Mouse (Mus musculus): ENCODE results near the gene Card11. TPM values are rescaled to one million over a fixed set of nuclear protein-coding genes. Genes with fewer than 3 reads are reported as not detected.

The Card11 gene
- 0.22 TPM in 1 of 2 replicates, not detected in the other for polyA plus RNA-seq (2014; fragmentation: Nextera tagmentation; extraction: Ambion mirVana)

- Histone ChIP-seq H3K4me3 (ENCODE audit: low read depth, low read length) (no peak within 1 kb of the TSS), H3K36me3 (ENCODE audit: control insufficient read depth, insufficient read depth, low read length) (no peaks in the 10 kb centered on the region), H3K27ac (ENCODE audit: low read depth, low read length) (no peak within 1 kb of the TSS), H3K27me3 (ENCODE audit: control insufficient read depth, insufficient read depth, low read length) (no peaks in the 10 kb centered on the region), H3K4me2 (no peak within 1 kb of the TSS), H3K9me3 (ENCODE audit: control insufficient read depth, low read length) (no peaks in the 10 kb centered on the region), H3K4me1 (ENCODE audit: control insufficient read depth, insufficient read depth, low read length) (no peaks in the 10 kb centered on the region), H3K9ac (ENCODE audit: low read length) (no peak within 1 kb of the TSS)
- ATAC-seq (ENCODE audit: low FRiP score) (no peak), DNase-seq (ENCODE audit: low spot score, missing footprints) (no peak)
- WGBS = 82% methylated on average over 10 of the region's 10 CpGs
These were observed at the start of gene Card11 for GRCm38 (mm10) chr5:141000349-141000748. Gene Card11 (minus strand): TSS chr5:141000582.

GRCm38 (mm10) chr5:141047651-141048218 lies 47.4 kb upstream of the Card11 start:
- no peak for ATAC-seq (ENCODE audit: low FRiP score)
- H3K27ac ChIP-seq (ENCODE audit: low read depth, low read length) = no peak overlapping the region

GRCm38 (mm10) chr5:141044976-141045375 lies 44.6 kb upstream of the Card11 start:
- no peaks in the 10 kb centered on the region for H3K27me3 ChIP-seq (ENCODE audit: control insufficient read depth, insufficient read depth, low read length)
- DNase-seq (ENCODE audit: low spot score, missing footprints) (no peak), ATAC-seq (ENCODE audit: low FRiP score) (no peak)
- H3K9me3 ChIP-seq (ENCODE audit: control insufficient read depth, low read length) = no peaks in the 10 kb centered on the region
- no peak overlapping the region for H3K4me2 ChIP-seq
- 76% methylated on average over 9 of the region's 9 CpGs for WGBS
- H3K4me1 ChIP-seq (ENCODE audit: control insufficient read depth, insufficient read depth, low read length) = no peaks in the 10 kb centered on the region
- H3K27ac ChIP-seq (ENCODE audit: low read depth, low read length) = no peak overlapping the region
- H3K4me3 ChIP-seq (ENCODE audit: low read depth, low read length) = no peak overlapping the region
- no peaks in the 10 kb centered on the region for H3K36me3 ChIP-seq (ENCODE audit: control insufficient read depth, insufficient read depth, low read length)
- H3K9ac ChIP-seq (ENCODE audit: low read length) = no peak overlapping the region

More at GRCm38 (mm10) chr5:141047651-141048218, 47.4 kb upstream of the Card11 start:
- Histone ChIP-seq H3K4me2 (no peak overlapping the region), H3K9me3 (ENCODE audit: control insufficient read depth, low read length) (peaks cover 5% of the 10 kb centered on the region; the same call in 1 of the 2 replicates), H3K4me1 (ENCODE audit: control insufficient read depth, insufficient read depth, low read length) (no peaks in the 10 kb centered on the region), H3K36me3 (ENCODE audit: control insufficient read depth, insufficient read depth, low read length) (no peaks in the 10 kb centered on the region), H3K9ac (ENCODE audit: low read length) (no peak overlapping the region), H3K27me3 (ENCODE audit: control insufficient read depth, insufficient read depth, low read length) (no peaks in the 10 kb centered on the region), H3K4me3 (ENCODE audit: low read depth, low read length) (no peak overlapping the region)
- WGBS = 85% methylated on average over 13 of the region's 13 CpGs
- no peak for DNase-seq (ENCODE audit: low spot score, missing footprints)

- H3K36me3 ChIP-seq (ENCODE audit: control insufficient read depth, insufficient read depth, low read length) = no peaks in the 10 kb centered on the region
- no peak overlapping the region for H3K27ac ChIP-seq (ENCODE audit: low read depth, low read length)
- 72% methylated on average over 19 of the region's 19 CpGs for WGBS
- no peak overlapping the region for H3K9ac ChIP-seq (ENCODE audit: low read length)
- H3K4me1 ChIP-seq (ENCODE audit: control insufficient read depth, insufficient read depth, low read length) = no peaks in the 10 kb centered on the region
- H3K9me3 ChIP-seq (ENCODE audit: control insufficient read depth, low read length) = no peaks in the 10 kb centered on the region
- ATAC-seq (ENCODE audit: low FRiP score) = no peak
- no peak overlapping the region for H3K4me3 ChIP-seq (ENCODE audit: low read depth, low read length)
- no peaks in the 10 kb centered on the region for H3K27me3 ChIP-seq (ENCODE audit: control insufficient read depth, insufficient read depth, low read length)
- peak; percentile 83 for DNase-seq (ENCODE audit: low spot score, missing footprints)
- H3K4me2 ChIP-seq = no peak overlapping the region
These were observed 43.5 kb upstream of the Card11 start for GRCm38 (mm10) chr5:141043654-141044447.

- no peak overlapping the region for H3K4me2 ChIP-seq
- DNase-seq (ENCODE audit: low spot score, missing footprints) (no peak), ATAC-seq (ENCODE audit: low FRiP score) (no peak)
- no peak overlapping the region for H3K4me3 ChIP-seq (ENCODE audit: low read depth, low read length)
- H3K27ac ChIP-seq (ENCODE audit: low read depth, low read length) = no peak overlapping the region
- H3K4me1 ChIP-seq (ENCODE audit: control insufficient read depth, insufficient read depth, low read length) = no peaks in the 10 kb centered on the region
- H3K9me3 ChIP-seq (ENCODE audit: control insufficient read depth, low read length) = no peaks in the 10 kb centered on the region
- no peaks in the 10 kb centered on the region for H3K27me3 ChIP-seq (ENCODE audit: control insufficient read depth, insufficient read depth, low read length)
- H3K36me3 ChIP-seq (ENCODE audit: control insufficient read depth, insufficient read depth, low read length) = no peaks in the 10 kb centered on the region
- 86% methylated on average over 4 of the region's 4 CpGs for WGBS
- H3K9ac ChIP-seq (ENCODE audit: low read length) = no peak overlapping the region
These were observed 42.0 kb upstream of the Card11 start for GRCm38 (mm10) chr5:141042406-141042805.

- no peak overlapping the region for H3K4me2 ChIP-seq
- H3K27ac ChIP-seq (ENCODE audit: low read depth, low read length) = no peak overlapping the region
- H3K9ac ChIP-seq (ENCODE audit: low read length) = no peak overlapping the region
- no peak for ATAC-seq (ENCODE audit: low FRiP score)
- no peak for DNase-seq (ENCODE audit: low spot score, missing footprints)
- H3K9me3 ChIP-seq (ENCODE audit: control insufficient read depth, low read length) = no peaks in the 10 kb centered on the region
- H3K4me1 ChIP-seq (ENCODE audit: control insufficient read depth, insufficient read depth, low read length) = no peaks in the 10 kb centered on the region
- WGBS = 73% methylated on average over 9 of the region's 9 CpGs
- no peaks in the 10 kb centered on the region for H3K36me3 ChIP-seq (ENCODE audit: control insufficient read depth, insufficient read depth, low read length)
- no peaks in the 10 kb centered on the region for H3K27me3 ChIP-seq (ENCODE audit: control insufficient read depth, insufficient read depth, low read length)
- H3K4me3 ChIP-seq (ENCODE audit: low read depth, low read length) = no peak overlapping the region
These were observed 40.5 kb upstream of the Card11 start for GRCm38 (mm10) chr5:141040846-141041245.

GRCm38 (mm10) chr5:141038342-141038741 lies 38.0 kb upstream of the Card11 start:
- no peak overlapping the region for H3K27ac ChIP-seq (ENCODE audit: low read depth, low read length)
- no peak for DNase-seq (ENCODE audit: low spot score, missing footprints)
- no peaks in the 10 kb centered on the region for H3K4me1 ChIP-seq (ENCODE audit: control insufficient read depth, insufficient read depth, low read length)
- H3K4me3 ChIP-seq (ENCODE audit: low read depth, low read length) = no peak overlapping the region
- no peak for ATAC-seq (ENCODE audit: low FRiP score)
- no peak overlapping the region for H3K4me2 ChIP-seq
- no peaks in the 10 kb centered on the region for H3K36me3 ChIP-seq (ENCODE audit: control insufficient read depth, insufficient read depth, low read length)
- no peaks in the 10 kb centered on the region for H3K9me3 ChIP-seq (ENCODE audit: control insufficient read depth, low read length)
- H3K9ac ChIP-seq (ENCODE audit: low read length) = no peak overlapping the region
- H3K27me3 ChIP-seq (ENCODE audit: control insufficient read depth, insufficient read depth, low read length) = no peaks in the 10 kb centered on the region
- 50% methylated on average over 1 of the region's 1 CpGs for WGBS

GRCm38 (mm10) chr5:141035346-141035745 lies 35.0 kb upstream of the Card11 start:
- Histone ChIP-seq H3K36me3 (ENCODE audit: control insufficient read depth, insufficient read depth, low read length) (no peaks in the 10 kb centered on the region), H3K27me3 (ENCODE audit: control insufficient read depth, insufficient read depth, low read length) (no peaks in the 10 kb centered on the region), H3K4me3 (ENCODE audit: low read depth, low read length) (no peak overlapping the region), H3K4me2 (no peak overlapping the region), H3K9ac (ENCODE audit: low read length) (no peak overlapping the region), H3K4me1 (ENCODE audit: control insufficient read depth, insufficient read depth, low read length) (no peaks in the 10 kb centered on the region), H3K27ac (ENCODE audit: low read depth, low read length) (no peak overlapping the region), H3K9me3 (ENCODE audit: control insufficient read depth, low read length) (no peaks in the 10 kb centered on the region)
- WGBS = 87% methylated on average over 6 of the region's 6 CpGs
- DNase-seq (ENCODE audit: low spot score, missing footprints) (no peak), ATAC-seq (ENCODE audit: low FRiP score) (no peak)

GRCm38 (mm10) chr5:141034301-141034700 lies 33.9 kb upstream of the Card11 start:
- ATAC-seq (ENCODE audit: low FRiP score) (no peak), DNase-seq (ENCODE audit: low spot score, missing footprints) (no peak)
- Histone ChIP-seq H3K4me1 (ENCODE audit: control insufficient read depth, insufficient read depth, low read length) (no peaks in the 10 kb centered on the region), H3K9me3 (ENCODE audit: control insufficient read depth, low read length) (no peaks in the 10 kb centered on the region), H3K9ac (ENCODE audit: low read length) (no peak overlapping the region), H3K4me2 (no peak overlapping the region), H3K36me3 (ENCODE audit: control insufficient read depth, insufficient read depth, low read length) (no peaks in the 10 kb centered on the region), H3K4me3 (ENCODE audit: low read depth, low read length) (no peak overlapping the region), H3K27ac (ENCODE audit: low read depth, low read length) (no peak overlapping the region), H3K27me3 (ENCODE audit: control insufficient read depth, insufficient read depth, low read length) (no peaks in the 10 kb centered on the region)
- WGBS = 81% methylated on average over 3 of the region's 3 CpGs

All from midbrain, embryonic 11.5 days (tissue).